Mouse (Mus musculus) frontal cortex, adult 2 months (tissue): ENCODE results near the gene Vwc2. TPM values are rescaled to one million over a fixed set of nuclear protein-coding genes. Genes with fewer than 3 reads are reported as not detected.

Experiments used
- DNase-seq, 2 experiments: peaks; one replicate each; pipeline ENCODE4 v3.0.0; 2022; ENCODE audit warnings: low spot score in 1 of 2; ENCODE audit errors: extremely low spot score in 1 of 2
- polyA plus RNA-seq: library from polyadenylated mRNA; depleted of rRNA; stranded (reverse); fragments of >200 nt; gene quantifications from 2 replicates; pipeline ENCODE4 v1.2.3, GENCODE M21; 2012

Gene Vwc2
- polyA plus RNA-seq, 1 experiment = 10.2 TPM

GRCm38 (mm10) chr11:11239346-11239745 lies 125.3 kb downstream of the Vwc2 start:
- no peak for DNase-seq

GRCm38 (mm10) chr11:11242694-11243377 lies 128.8 kb downstream of the Vwc2 start:
- DNase-seq = no peak

GRCm38 (mm10) chr11:11257348-11257747 lies 143.3 kb downstream of the Vwc2 start:
- DNase-seq = no peak

GRCm38 (mm10) chr11:11280128-11280527 lies 166.1 kb downstream of the Vwc2 start:
- no peak for DNase-seq

- DNase-seq = no peak
Observed at GRCm38 (mm10) chr11:11283512-11283911, 169.5 kb downstream of the Vwc2 start.
